Mouse (Mus musculus) 3134 (cell line): ENCODE measurements around the gene Ypel5.
A peak's percentile ranks its signal among the peaks of the same experiment; 100 is the strongest.

Experiments
- DNase-seq: peaks from one replicate; pipeline ENCODE4 v3.0.0-alpha.2; 2011; ENCODE audit warnings: low spot score; ENCODE audit not compliant: insufficient read length; ENCODE audit errors: extremely low read depth

Ypel5 gene

GRCm38 (mm10) chr17:72839000-72839399 is 2.7 kb downstream of the Ypel5 start:
- DNase-seq: peak; percentile 42

- DNase-seq: no peak
Observed at GRCm38 (mm10) chr17:72844393-72844792, 8.1 kb downstream of the Ypel5 start.

- DNase-seq: no peak
Observed at GRCm38 (mm10) chr17:72844949-72845490, 8.8 kb downstream of the Ypel5 start.

- DNase-seq: no peak
Observed at GRCm38 (mm10) chr17:72845521-72845920, 9.3 kb downstream of the Ypel5 start.

- no peak for DNase-seq
Observed at GRCm38 (mm10) chr17:72855298-72855697, 19.0 kb downstream of the Ypel5 start.

- peak; percentile 27 for DNase-seq
Observed at GRCm38 (mm10) chr17:72857677-72858633, 21.7 kb downstream of the Ypel5 start.

- DNase-seq: peak; percentile 34
Observed at GRCm38 (mm10) chr17:72863226-72863625, 27.0 kb downstream of the Ypel5 start.

- DNase-seq: no peak
Observed at GRCm38 (mm10) chr17:72866624-72867245, 30.5 kb downstream of the Ypel5 start.

- DNase-seq: no peak
Observed at GRCm38 (mm10) chr17:72868181-72868580, 31.9 kb downstream of the Ypel5 start.

GRCm38 (mm10) chr17:72878979-72879378 is 42.7 kb downstream of the Ypel5 start:
- DNase-seq: no peak

- DNase-seq: no peak
Observed at GRCm38 (mm10) chr17:72880156-72880555, 43.9 kb downstream of the Ypel5 start.

GRCm38 (mm10) chr17:72881051-72881450 is 44.8 kb downstream of the Ypel5 start:
- DNase-seq: no peak

- DNase-seq: no peak
Observed at GRCm38 (mm10) chr17:72881804-72882203, 45.6 kb downstream of the Ypel5 start.

GRCm38 (mm10) chr17:72889556-72890397 is 53.5 kb downstream of the Ypel5 start:
- DNase-seq: peak; percentile 28

GRCm38 (mm10) chr17:72890398-72890898 is 54.2 kb downstream of the Ypel5 start:
- DNase-seq: no peak

- DNase-seq: no peak
Observed at GRCm38 (mm10) chr17:72891556-72891955, 55.3 kb downstream of the Ypel5 start.

- no peak for DNase-seq
Observed at GRCm38 (mm10) chr17:72895506-72895905, 59.3 kb downstream of the Ypel5 start.

- no peak for DNase-seq
Observed at GRCm38 (mm10) chr17:72897076-72897475, 60.8 kb downstream of the Ypel5 start.

GRCm38 (mm10) chr17:72897961-72898360 is 61.7 kb downstream of the Ypel5 start:
- no peak for DNase-seq

- no peak for DNase-seq
Observed at GRCm38 (mm10) chr17:72898775-72899174, 62.5 kb downstream of the Ypel5 start.
